Mouse (Mus musculus) left cerebral cortex, postnatal 25 days (tissue): ENCODE measurements around the gene Ugt2a2. TPM values are rescaled to one million over a fixed set of nuclear protein-coding genes. Genes with fewer than 3 reads are reported as not detected.
A peak's percentile ranks its signal among the peaks of the same experiment; 100 is the strongest.
"Not testable (repeated sequence)": the region's sequence is repeated elsewhere in the genome, so short reads cannot be mapped to it uniquely, and the experiment has no call there.

Source experiments
- DNase-seq, 2 experiments: peaks; one replicate each; pipeline ENCODE4 v3.0.0; 2022; ENCODE audit warnings: low spot score in 2 of 2, mixed read lengths in 1 of 2
- intact Hi-C: fragments of 180-260 bp; cut with DNase I; formaldehyde crosslinking; loops from one replicate; pipeline ENCODE4 v1.15.1; 2025
- total RNA-seq, 2 experiments: library from RNA; stranded (reverse); gene quantifications; 2 replicates each; pipeline ENCODE4 v1.2.3; 2021

Ugt2a2 gene
- not detected for total RNA-seq

- DNase-seq, result no peak
- intact Hi-C loops, result no loop called here
Measured at GRCm38 (mm10) chr5:87482160-87482559, at the start of gene Ugt2a2. TSS of gene Ugt2a2 (minus strand) at chr5:87482260.

GRCm38 (mm10) chr5:87523561-87523960 is 41.5 kb upstream of the Ugt2a2 start:
- intact Hi-C loops, result not testable (repeated sequence)

DNA sequence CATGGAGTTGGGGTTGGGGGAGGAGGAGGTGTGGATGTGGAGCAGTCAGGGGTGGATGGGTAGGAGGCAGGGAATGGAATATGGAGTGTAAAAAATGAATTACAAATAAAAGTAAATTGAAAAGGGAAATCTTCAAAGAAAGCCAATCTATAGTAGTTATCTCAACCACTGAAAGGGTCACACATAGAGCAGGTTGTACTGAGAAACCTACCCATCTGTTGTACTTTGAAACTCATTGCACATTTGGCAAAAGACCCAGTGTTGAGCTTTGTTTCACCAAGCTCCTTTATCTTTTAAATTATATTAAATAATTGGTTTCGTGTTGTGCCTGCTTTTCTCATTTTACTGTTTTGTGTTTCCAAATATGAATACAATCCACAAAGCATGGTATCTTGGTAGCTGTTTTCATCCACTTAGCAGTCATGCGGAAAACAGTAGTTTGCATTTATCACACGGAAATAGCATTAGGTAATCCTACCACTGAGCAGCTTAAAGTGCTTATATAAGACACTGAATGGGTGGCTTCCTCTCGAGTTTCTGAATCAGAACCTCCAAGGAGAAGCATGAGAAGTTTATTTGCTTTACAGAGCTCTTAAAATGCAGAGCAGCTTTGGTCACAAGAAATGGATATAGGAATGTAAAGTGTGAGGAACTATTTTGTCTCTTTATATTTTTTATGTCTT is 23.9 kb upstream of the Ugt2a2 start:
- DNase-seq, result peak in 1 of 2 experiments; percentile 7
- intact Hi-C loops, result no loop called here

More at GRCm38 (mm10) chr5:87523561-87523960, 41.5 kb upstream of the Ugt2a2 start:
- not testable (repeated sequence) for DNase-seq

- intact Hi-C loops, result no loop called here
- no peak for DNase-seq
Measured at GRCm38 (mm10) chr5:87502687-87503086, 20.6 kb upstream of the Ugt2a2 start.

- intact Hi-C loops, result no loop called here
- no peak for DNase-seq
Measured at GRCm38 (mm10) chr5:87499341-87499740, 17.3 kb upstream of the Ugt2a2 start.

GRCm38 (mm10) chr5:87498936-87499335 is 16.9 kb upstream of the Ugt2a2 start:
- DNase-seq, result no peak
- intact Hi-C loops, result no loop called here

- no peak for DNase-seq
- intact Hi-C loops, result no loop called here
Measured at GRCm38 (mm10) chr5:87490771-87491170, 8.7 kb upstream of the Ugt2a2 start, which contains the start of gene Ugt2a1. TSS of gene Ugt2a1 (minus strand) at chr5:87490871.

DNA sequence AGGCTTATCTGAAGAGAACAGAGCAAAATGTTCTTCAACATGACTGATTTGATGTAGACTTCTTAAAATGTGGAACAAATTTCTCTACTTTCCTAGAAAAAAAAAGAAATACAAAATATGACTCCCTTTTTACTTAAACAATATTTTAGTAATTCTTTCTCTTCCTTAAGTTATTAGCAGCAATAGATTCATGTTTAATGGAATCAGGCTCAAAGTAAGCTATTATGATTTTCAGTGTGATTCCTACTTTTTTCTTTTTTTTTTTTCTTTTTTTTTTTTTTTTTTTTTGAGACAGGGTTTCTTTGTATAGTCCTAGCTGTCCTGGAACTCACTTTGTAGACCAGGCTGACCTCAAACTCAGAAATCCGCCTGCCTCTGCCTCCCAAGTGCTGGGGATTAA is 4.6 kb upstream of the Ugt2a2 start, which contains the start of gene Gm43638:
Gm43638 (minus strand) TSS at position 101 of the 400 bp plus-strand sequence.
- DNase-seq, intact Hi-C loops: not testable (repeated sequence)

DNA sequence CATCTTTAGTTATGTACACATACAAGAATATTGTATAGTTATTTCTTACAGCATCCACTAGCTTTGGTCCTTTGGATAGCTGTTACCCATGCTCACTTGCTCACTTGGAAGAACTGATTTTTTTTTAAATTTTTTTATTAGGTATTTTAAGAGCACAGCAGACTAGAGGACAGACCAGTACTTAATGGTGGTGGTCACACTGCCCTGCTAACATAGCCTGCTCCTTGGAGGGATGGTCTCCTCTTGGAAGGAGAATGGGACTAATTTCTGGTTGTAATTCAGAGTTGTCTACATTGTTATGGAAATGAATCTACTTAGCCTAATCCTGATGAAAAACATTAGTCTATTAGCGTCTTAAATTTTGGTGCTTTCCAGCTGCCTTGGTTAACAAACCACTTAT is 23.2 kb downstream of the Ugt2a2 start:
- intact Hi-C loops, result no loop called here
- no peak for DNase-seq

DNA sequence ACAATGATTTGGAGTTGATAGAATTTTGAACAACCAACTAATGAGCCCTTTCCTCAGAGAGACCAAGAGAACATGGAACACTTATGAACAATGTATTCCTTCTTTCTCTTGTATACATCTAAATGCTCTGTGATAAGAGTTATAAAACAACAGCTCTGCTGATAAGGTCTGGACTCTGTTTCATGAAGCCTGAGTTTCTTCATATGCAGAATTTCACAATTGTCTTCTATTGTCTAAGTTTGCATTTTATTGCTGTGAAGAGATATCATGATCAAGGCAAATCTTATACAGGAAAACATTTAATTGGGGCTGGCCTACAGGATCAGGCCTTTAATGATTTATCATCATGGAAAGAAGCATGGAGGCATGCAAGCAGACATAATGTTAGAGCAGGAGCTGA is 24.4 kb downstream of the Ugt2a2 start:
- intact Hi-C loops, result no loop called here
- no peak for DNase-seq

DNA sequence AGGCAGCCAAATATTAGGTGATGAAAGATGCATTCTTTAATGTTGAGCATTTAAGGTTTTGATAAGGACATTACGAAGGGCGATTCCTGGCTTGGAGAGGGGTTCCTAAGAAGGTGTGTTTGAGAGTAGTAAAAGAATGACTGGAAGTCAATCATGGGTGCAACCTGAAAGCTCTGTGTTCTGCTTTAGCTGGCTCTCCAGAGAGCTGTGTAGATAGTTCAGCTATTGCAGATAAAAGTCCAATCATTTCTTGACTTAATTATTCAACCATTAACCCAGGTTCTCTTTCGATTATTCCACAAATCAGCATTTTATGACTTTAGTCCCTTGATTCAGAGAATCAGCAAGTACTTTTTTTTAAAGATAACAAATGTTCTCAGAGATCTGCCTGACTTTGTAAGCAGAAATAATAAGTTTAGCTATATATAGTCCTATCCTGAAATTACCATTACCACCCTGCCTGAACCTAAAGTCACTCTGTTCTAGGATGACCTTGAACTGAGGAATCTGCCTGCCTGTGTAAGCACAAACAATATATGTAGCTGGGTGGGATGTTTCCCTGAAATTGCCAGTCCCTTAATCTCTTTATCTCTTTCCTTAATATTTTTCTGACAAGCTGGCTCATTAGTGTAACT is 25.7 kb downstream of the Ugt2a2 start:
- no peak for DNase-seq
- intact Hi-C loops, result no loop called here

DNA sequence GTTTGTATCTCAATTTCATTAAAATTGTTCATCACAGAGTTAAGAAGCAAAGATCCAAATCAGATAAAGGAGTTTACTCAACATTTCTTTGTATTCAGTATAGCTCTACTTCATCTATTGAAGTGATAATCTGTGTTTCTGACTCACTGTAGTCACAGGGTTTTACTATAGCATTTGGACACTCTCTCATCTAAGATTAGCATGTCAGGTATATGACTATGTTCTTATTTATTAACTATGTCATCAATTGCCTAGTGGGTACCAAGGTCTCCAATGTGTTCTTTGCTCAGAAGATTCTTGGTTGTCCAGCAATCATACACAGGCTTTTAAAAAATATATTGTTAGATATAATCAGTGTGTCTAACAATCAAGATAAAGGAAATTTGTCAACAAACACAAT is 26.5 kb downstream of the Ugt2a2 start:
- intact Hi-C loops, result no loop called here
- no peak for DNase-seq

DNA sequence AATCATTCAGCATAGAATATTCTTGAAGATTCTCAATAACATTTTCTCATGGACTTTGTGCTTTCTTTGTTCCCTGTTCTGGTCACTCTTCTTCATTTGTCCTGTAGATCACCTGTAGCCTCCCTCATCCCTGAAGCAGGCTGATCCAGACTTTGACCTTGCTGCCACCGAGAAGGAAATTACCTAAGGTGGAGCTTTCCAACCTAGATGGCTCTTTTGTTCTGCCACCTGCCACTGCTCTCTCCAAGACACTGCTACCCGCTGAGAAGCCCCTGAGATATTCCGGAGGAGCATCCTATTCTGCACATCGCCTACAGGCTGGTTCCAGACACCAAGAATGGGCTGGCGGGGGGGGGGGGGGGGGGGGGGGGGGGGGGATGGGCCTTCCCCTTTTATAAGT is 29.5 kb downstream of the Ugt2a2 start:
- intact Hi-C loops, DNase-seq: not testable (repeated sequence)

GRCm38 (mm10) chr5:87436264-87436663 is 45.8 kb downstream of the Ugt2a2 start:
- peak; percentile 20 to 30 for DNase-seq
- intact Hi-C loops, result loop anchor here (1.0 to 5.0 kb wide), 2 partner anchors 550 to 584 kb away; no protein-coding TSS in a partner anchor

GRCm38 (mm10) chr5:87425676-87426075 is 56.4 kb downstream of the Ugt2a2 start:
- DNase-seq, result no peak
- intact Hi-C loops, result no loop called here

DNA sequence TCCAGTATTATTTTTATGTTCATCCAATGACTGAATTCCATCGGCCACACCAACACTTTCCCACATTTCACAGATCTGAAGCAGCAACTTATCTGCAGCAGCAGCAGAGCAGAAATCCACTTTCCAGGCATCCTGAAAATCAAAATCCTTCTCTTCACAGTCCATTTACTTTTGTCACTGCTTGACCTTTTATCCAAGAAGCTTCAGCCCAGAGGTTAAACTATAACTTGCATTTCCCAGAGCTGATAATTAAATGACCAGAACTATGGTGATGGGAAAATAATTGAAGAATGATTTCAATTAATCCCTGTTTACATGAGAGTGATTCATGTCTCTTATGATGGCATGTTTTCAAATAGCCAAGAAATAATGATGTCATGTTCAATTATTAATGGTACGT is 58.0 kb downstream of the Ugt2a2 start, which contains the start of gene Ugt2b38:
Ugt2b38 (minus strand) TSS at position 163 of the 400 bp plus-strand sequence.
- DNase-seq, intact Hi-C loops: not testable (repeated sequence)

Other genes with a start within 250 kb of the Ugt2a2 start
- gene Ugt2b37, start 227.5 kb downstream of the Ugt2a2 start, total RNA-seq, result not detected
- not detected for gene Ugt2a3, start 145.1 kb downstream of the Ugt2a2 start, total RNA-seq
- not detected for gene Ugt2b38, start 58.1 kb downstream of the Ugt2a2 start, total RNA-seq
- not detected for gene Gm43638, start 4.5 kb upstream of the Ugt2a2 start, total RNA-seq
- gene Ugt2a1, start 8.6 kb upstream of the Ugt2a2 start, total RNA-seq, result not detected
- gene Sult1b1, start 55.9 kb upstream of the Ugt2a2 start, total RNA-seq, result not detected
- gene Sult1d1, start 86.8 kb upstream of the Ugt2a2 start, total RNA-seq, result not detected
- not detected for gene Sult1e1, start 109.3 kb upstream of the Ugt2a2 start, total RNA-seq
- gene Csn1s1, start 183.9 kb upstream of the Ugt2a2 start, total RNA-seq, result not detected
- gene Csn2, start 217.4 kb upstream of the Ugt2a2 start, total RNA-seq, result not detected